Mouse (Mus musculus) hindbrain, embryonic 10.5 days (tissue): ENCODE results near the gene Akt3. TPM values are rescaled to one million over a fixed set of nuclear protein-coding genes. Genes with fewer than 3 reads are reported as not detected.

Experiments used
- DNase-seq: peaks from one replicate; pipeline ENCODE4 v3.0.0-alpha.2; 2017; ENCODE audit warnings: low spot score
- H3K27ac ChIP-seq: fragments of 300-500 bp; sonication (generic); 2 replicates; pipeline ENCODE4 v1.5.1; 2016; ENCODE audit warnings: mild to moderate bottlenecking, moderate library complexity
- H3K27me3 ChIP-seq: fragments of 300-500 bp; sonication (generic); 2 replicates; pipeline ENCODE4 v1.6.1; 2016; ENCODE audit warnings: mild to moderate bottlenecking; ENCODE audit not compliant: poor library complexity, insufficient read depth, severe bottlenecking
- H3K36me3 ChIP-seq: fragments of 300-500 bp; sonication (generic); 2 replicates; pipeline ENCODE4 v1.6.1; 2016; ENCODE audit warnings: mild to moderate bottlenecking, moderate library complexity
- H3K4me1 ChIP-seq: fragments of 300-500 bp; sonication (generic); replicated peaks from 2 replicates; pipeline ENCODE4 v1.6.1; 2016; ENCODE audit warnings: mild to moderate bottlenecking
- H3K4me3 ChIP-seq: fragments of 300-500 bp; sonication (generic); 2 replicates; pipeline ENCODE4 v1.5.1; 2016; ENCODE audit warnings: mild to moderate bottlenecking, moderate library complexity
- H3K9me3 ChIP-seq: fragments of 300-500 bp; sonication (generic); 2 replicates; pipeline ENCODE4 v1.6.1; 2016; ENCODE audit warnings: mild to moderate bottlenecking, moderate library complexity
- WGBS: fragments of 180-500 bp; shearing (Covaris S2); methylation state at CpG from one replicate; pipeline ENCODE4 v1.1.7; 2016; 5-methylcytosine and 5-hydroxymethylcytosine counted together
- polyA plus RNA-seq: library from polyadenylated mRNA; unstranded; fragments of >200 nt; fragmentation: Nextera tagmentation; extraction: Ambion mirVana; gene quantifications from 2 replicates; pipeline ENCODE4 v1.2.1, GENCODE M21; 2016

Gene Akt3
- polyA plus RNA-seq = 14.6 and 19.3 TPM in 2 replicates

- H3K27ac ChIP-seq = peak within 1 kb of the TSS; percentile 100
- 0% methylated on average over 8 of the region's 32 CpGs for WGBS
- DNase-seq = no peak
Measured at GRCm38 (mm10) chr1:177258034-177258342, at the start of gene Akt3. Gene Akt3 (minus strand): TSS chr1:177258203.

GRCm38 (mm10) chr1:177307549-177307948 lies 49.5 kb upstream of the Akt3 start:
- H3K27me3 ChIP-seq = no peaks in the 10 kb centered on the region
- no peaks in the 10 kb centered on the region for H3K36me3 ChIP-seq
- H3K9me3 ChIP-seq = no peaks in the 10 kb centered on the region
- 62% methylated on average over 11 of the region's 11 CpGs for WGBS
- H3K4me1 ChIP-seq = peaks cover 9% of the 10 kb centered on the region
- no peak overlapping the region for H3K4me3 ChIP-seq
- H3K27ac ChIP-seq = peak overlapping the region; percentile 23; the same call in 1 of the 2 replicates
- no peak for DNase-seq

More at GRCm38 (mm10) chr1:177258034-177258342, at the start of gene Akt3:
- no peaks in the 10 kb centered on the region for H3K36me3 ChIP-seq
- H3K9me3 ChIP-seq = no peaks in the 10 kb centered on the region
- H3K4me1 ChIP-seq = peaks cover 34% of the 10 kb centered on the region
- peaks cover 9% of the 10 kb centered on the region; the same call in 1 of the 2 replicates for H3K27me3 ChIP-seq
- peak within 1 kb of the TSS; percentile 99 for H3K4me3 ChIP-seq

GRCm38 (mm10) chr1:177298231-177298630 lies 40.2 kb upstream of the Akt3 start:
- Histone ChIP-seq H3K27me3 (no peaks in the 10 kb centered on the region), H3K9me3 (no peaks in the 10 kb centered on the region), H3K4me3 (no peak overlapping the region), H3K4me1 (no peaks in the 10 kb centered on the region), H3K27ac (no peak overlapping the region), H3K36me3 (no peaks in the 10 kb centered on the region)
- WGBS = 94% methylated on average over 1 of the region's 1 CpGs
- DNase-seq = no peak

GRCm38 (mm10) chr1:177286764-177287163 lies 28.8 kb upstream of the Akt3 start:
- no peak overlapping the region for H3K27ac ChIP-seq
- DNase-seq = no peak
- H3K27me3 ChIP-seq = no peaks in the 10 kb centered on the region
- 26% methylated on average over 3 of the region's 3 CpGs for WGBS
- no peaks in the 10 kb centered on the region for H3K9me3 ChIP-seq
- H3K4me3 ChIP-seq = no peak overlapping the region
- H3K4me1 ChIP-seq = peaks cover 3% of the 10 kb centered on the region; the same call in 1 of the 2 replicates
- H3K36me3 ChIP-seq = no peaks in the 10 kb centered on the region

- H3K27me3 ChIP-seq = no peaks in the 10 kb centered on the region
- peaks cover 10% of the 10 kb centered on the region; the same call in 1 of the 2 replicates for H3K4me1 ChIP-seq
- no peak overlapping the region for H3K27ac ChIP-seq
- H3K4me3 ChIP-seq = no peak overlapping the region
- DNase-seq = no peak
- H3K36me3 ChIP-seq = no peaks in the 10 kb centered on the region
- no peaks in the 10 kb centered on the region for H3K9me3 ChIP-seq
Measured at GRCm38 (mm10) chr1:177281925-177282324, 23.9 kb upstream of the Akt3 start.

- 0 out of 2 replicates have a peak, but pooled peaks cover 7% of the 10 kb centered on the region for H3K4me1 ChIP-seq
- 91% methylated on average over 5 of the region's 5 CpGs for WGBS
- H3K36me3 ChIP-seq = no peaks in the 10 kb centered on the region
- no peak overlapping the region for H3K27ac ChIP-seq
- H3K27me3 ChIP-seq = no peaks in the 10 kb centered on the region
- no peaks in the 10 kb centered on the region for H3K9me3 ChIP-seq
- no peak for DNase-seq
- no peak overlapping the region for H3K4me3 ChIP-seq
Measured at GRCm38 (mm10) chr1:177277361-177277760, 19.4 kb upstream of the Akt3 start.

GRCm38 (mm10) chr1:177267645-177268044 lies 9.6 kb upstream of the Akt3 start:
- H3K27ac ChIP-seq = no peak overlapping the region
- WGBS = 88% methylated on average over 1 of the region's 1 CpGs

GRCm38 (mm10) chr1:177262926-177263325 lies 4.9 kb upstream of the Akt3 start:
- WGBS = 78% methylated on average over 2 of the region's 2 CpGs
- DNase-seq = no peak
- peaks cover 18% of the 10 kb centered on the region for H3K4me1 ChIP-seq
- no peaks in the 10 kb centered on the region for H3K36me3 ChIP-seq
- H3K27ac ChIP-seq = no peak overlapping the region
- H3K9me3 ChIP-seq = no peaks in the 10 kb centered on the region
- no peak overlapping the region for H3K4me3 ChIP-seq
- H3K27me3 ChIP-seq = peaks cover 9% of the 10 kb centered on the region; the same call in 1 of the 2 replicates

More at GRCm38 (mm10) chr1:177267645-177268044, 9.6 kb upstream of the Akt3 start:
- H3K36me3 ChIP-seq = no peaks in the 10 kb centered on the region
- no peaks in the 10 kb centered on the region for H3K27me3 ChIP-seq
- H3K9me3 ChIP-seq = no peaks in the 10 kb centered on the region
- no peaks in the 10 kb centered on the region for H3K4me1 ChIP-seq
- no peak overlapping the region for H3K4me3 ChIP-seq
- no peak for DNase-seq

GRCm38 (mm10) chr1:177260796-177261195 lies 2.8 kb upstream of the Akt3 start:
- Histone ChIP-seq H3K27me3 (peaks cover 9% of the 10 kb centered on the region; the same call in 1 of the 2 replicates), H3K27ac (no peak overlapping the region), H3K4me3 (no peak overlapping the region), H3K36me3 (no peaks in the 10 kb centered on the region), H3K9me3 (no peaks in the 10 kb centered on the region), H3K4me1 (peaks cover 28% of the 10 kb centered on the region)
- no peak for DNase-seq
- 76% methylated on average over 4 of the region's 4 CpGs for WGBS

- peaks cover 34% of the 10 kb centered on the region for H3K4me1 ChIP-seq
Measured at GRCm38 (mm10) chr1:177259038-177259600, 1.1 kb upstream of the Akt3 start.

GRCm38 (mm10) chr1:177258343-177259037 lies 487 bp upstream of the Akt3 start:
- Histone ChIP-seq H3K4me1 (peaks cover 34% of the 10 kb centered on the region), H3K4me3 (peak overlapping the region; percentile 99), H3K27me3 (peaks cover 9% of the 10 kb centered on the region; the same call in 1 of the 2 replicates), H3K9me3 (no peaks in the 10 kb centered on the region), H3K36me3 (no peaks in the 10 kb centered on the region), H3K27ac (peak overlapping the region; percentile 100)
- WGBS = under 1% methylated on average over 68 of the region's 86 CpGs
- DNase-seq = peak; percentile 91

More at GRCm38 (mm10) chr1:177259038-177259600, 1.1 kb upstream of the Akt3 start:
- 25% methylated on average over 16 of the region's 16 CpGs for WGBS
- H3K27ac ChIP-seq = peak overlapping the region; percentile 100
- no peaks in the 10 kb centered on the region for H3K9me3 ChIP-seq
- peak overlapping the region; percentile 99 for H3K4me3 ChIP-seq
- DNase-seq = no peak
- H3K36me3 ChIP-seq = no peaks in the 10 kb centered on the region
- H3K27me3 ChIP-seq = peaks cover 9% of the 10 kb centered on the region; the same call in 1 of the 2 replicates

GRCm38 (mm10) chr1:177257178-177258033 lies 597 bp downstream of the Akt3 start:
- peak; percentile 85 for DNase-seq
- Histone ChIP-seq H3K4me1 (peaks cover 34% of the 10 kb centered on the region), H3K36me3 (no peaks in the 10 kb centered on the region), H3K27me3 (peaks cover 9% of the 10 kb centered on the region; the same call in 1 of the 2 replicates), H3K27ac (peak overlapping the region; percentile 100), H3K4me3 (peak overlapping the region; percentile 99), H3K9me3 (no peaks in the 10 kb centered on the region)
- WGBS = under 1% methylated on average over 65 of the region's 86 CpGs
